Mouse (Mus musculus) adipocyte (in vitro differentiated cells): Measurements from ENCODE around the gene Samm50.
"Not testable (repeated sequence)": the region's sequence is repeated elsewhere in the genome, so short reads cannot be mapped to it uniquely, and the experiment has no call there.

Source experiments
- DNase-seq: peaks from one replicate; pipeline ENCODE4 v3.0.0-alpha.2; 2016; ENCODE audit warnings: low spot score

Gene Samm50

GRCm38 (mm10) chr15:84192058-84192791 lies at the start of gene Samm50:
TSS of gene Samm50 (plus strand) at chr15:84192241.
- peak; percentile 95 for DNase-seq

- DNase-seq: no peak
Observed at GRCm38 (mm10) chr15:84156158-84156557, 35.9 kb upstream of the Samm50 start.

- not testable (repeated sequence) for DNase-seq
Observed at GRCm38 (mm10) chr15:84157530-84157929, 34.5 kb upstream of the Samm50 start.

DNA sequence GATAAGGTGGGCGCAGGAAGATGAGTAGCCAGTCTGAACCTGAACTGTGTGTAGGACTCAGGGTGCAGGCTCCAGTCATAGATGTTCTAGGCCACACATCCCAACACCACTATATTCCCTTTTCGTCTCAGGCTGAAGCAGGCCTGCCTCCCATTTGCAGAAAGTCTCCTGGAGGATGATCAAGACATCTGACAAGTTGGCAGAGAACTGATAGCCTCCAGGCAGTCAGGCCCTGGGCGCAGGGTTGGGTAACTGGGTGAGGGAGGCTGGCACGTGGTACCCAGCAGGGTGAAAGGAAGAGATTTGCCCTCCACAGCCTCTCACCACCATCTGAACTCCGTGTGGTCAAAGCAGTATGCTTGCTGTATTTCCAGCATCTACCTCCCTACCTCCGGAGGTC lies 30.2 kb upstream of the Samm50 start:
- peak; percentile 61 for DNase-seq

- DNase-seq: peak; percentile 13
Observed at GRCm38 (mm10) chr15:84166818-84167217, 25.2 kb upstream of the Samm50 start.

DNA sequence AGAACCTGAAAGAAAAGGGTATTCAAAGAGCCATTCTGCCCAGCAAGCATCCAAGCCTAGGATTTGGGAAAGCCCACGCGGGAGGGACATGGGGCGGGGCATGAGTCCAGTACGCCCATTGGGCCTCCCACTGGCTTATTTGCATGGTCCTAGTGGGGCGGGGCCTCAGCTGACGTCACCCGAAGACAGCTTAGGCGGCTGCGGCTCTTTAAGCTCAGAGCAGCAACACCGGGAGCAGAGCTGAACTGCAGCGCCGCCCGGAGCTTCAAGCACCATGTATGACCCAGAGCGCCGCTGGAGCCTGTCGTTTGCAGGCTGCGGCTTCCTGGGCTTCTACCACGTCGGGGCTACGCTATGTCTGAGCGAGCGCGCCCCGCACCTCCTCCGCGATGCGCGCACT lies 24.4 kb upstream of the Samm50 start, which contains the start of gene Pnpla3:
Gene Pnpla3, plus strand, starts transcription at position 238 of the 400 bp plus-strand sequence.
- no peak for DNase-seq

- DNase-seq: no peak
Observed at GRCm38 (mm10) chr15:84168170-84169161, 23.6 kb upstream of the Samm50 start.

- DNase-seq: no peak
Observed at GRCm38 (mm10) chr15:84169511-84169910, 22.5 kb upstream of the Samm50 start.

GRCm38 (mm10) chr15:84171166-84171565 lies 20.9 kb upstream of the Samm50 start:
- DNase-seq: no peak

DNA sequence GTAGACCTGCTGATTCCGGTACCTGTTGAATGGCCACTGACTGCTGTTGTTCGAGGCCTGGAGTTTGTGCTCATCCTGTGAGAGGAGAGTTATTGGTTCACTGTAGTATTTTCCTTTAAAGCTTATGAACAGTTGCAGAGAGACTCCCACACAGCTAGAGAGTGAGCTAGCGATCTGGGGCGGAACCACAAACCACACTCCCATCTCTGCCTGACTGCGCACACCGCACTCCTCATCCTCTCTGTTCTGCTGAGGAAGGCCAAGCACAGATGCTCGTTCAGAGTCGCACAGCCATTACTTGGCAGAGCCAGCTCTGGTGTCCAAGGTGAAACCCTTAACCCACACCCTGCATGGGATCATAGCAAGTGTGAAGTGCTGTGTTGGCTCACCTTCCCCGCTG lies 13.3 kb upstream of the Samm50 start:
- DNase-seq: no peak

DNA sequence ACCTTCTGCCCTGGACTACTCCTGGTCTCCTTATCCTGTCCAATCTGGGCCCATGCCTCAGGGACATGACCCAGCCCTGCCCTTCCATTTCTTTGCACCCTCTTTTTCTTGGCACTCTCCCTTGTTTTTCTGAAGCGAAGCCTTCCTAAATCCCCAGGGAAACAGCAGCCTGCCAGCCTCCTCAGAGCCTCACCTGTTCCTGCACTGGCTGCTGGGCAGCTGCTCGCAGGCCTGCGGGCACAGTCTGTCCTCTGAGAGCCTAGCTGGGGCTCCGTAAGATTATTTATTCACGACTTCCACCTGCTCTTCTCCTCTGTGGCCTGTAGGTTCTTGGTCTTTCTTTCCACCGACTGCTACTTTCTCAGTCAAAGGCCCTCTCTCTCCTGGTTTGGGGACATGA lies 10.0 kb upstream of the Samm50 start:
- DNase-seq: no peak

DNA sequence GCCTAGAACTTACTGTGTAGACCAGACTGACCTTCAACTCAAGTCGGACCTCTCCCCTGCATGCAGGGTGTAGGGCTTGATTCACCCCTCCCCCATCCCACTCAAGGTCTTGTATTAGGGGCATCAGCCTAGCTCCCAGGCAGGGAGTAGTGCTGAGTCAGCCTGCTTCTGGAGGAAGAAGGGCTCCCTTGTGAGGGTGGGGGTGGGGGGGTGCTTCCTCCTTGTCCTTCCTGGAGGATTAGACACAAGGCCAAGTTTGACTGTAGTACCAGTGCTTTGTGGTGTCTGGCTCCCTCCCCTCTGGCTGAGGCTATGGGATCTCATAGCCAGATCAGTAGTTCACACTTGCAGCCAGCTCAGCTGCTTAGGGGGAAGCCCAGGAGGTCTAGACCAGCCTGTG lies 8.1 kb upstream of the Samm50 start:
- DNase-seq: no peak

GRCm38 (mm10) chr15:84186196-84186595 lies 5.8 kb upstream of the Samm50 start:
- DNase-seq: no peak

- no peak for DNase-seq
Observed at GRCm38 (mm10) chr15:84188887-84189530, 3.0 kb upstream of the Samm50 start.

- peak; percentile 40 for DNase-seq
Observed at GRCm38 (mm10) chr15:84189881-84190280, 2.2 kb upstream of the Samm50 start.

DNA sequence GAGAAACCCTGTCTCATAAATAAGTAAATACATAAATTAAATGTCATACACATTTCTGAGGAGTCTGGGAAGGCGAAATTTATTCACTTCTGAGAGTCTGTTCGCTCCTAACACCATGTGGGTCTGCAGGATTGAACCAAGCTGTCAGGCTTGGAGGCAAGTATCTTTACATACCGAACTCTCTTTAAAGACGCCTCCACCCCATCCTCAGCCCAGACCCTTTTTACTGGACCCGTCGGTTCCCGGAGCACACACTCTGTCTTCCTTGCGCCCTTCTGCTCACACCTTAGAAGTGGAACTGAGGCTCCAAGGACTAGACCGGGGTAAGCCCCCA lies 350 bp upstream of the Samm50 start:
- no peak for DNase-seq

DNA sequence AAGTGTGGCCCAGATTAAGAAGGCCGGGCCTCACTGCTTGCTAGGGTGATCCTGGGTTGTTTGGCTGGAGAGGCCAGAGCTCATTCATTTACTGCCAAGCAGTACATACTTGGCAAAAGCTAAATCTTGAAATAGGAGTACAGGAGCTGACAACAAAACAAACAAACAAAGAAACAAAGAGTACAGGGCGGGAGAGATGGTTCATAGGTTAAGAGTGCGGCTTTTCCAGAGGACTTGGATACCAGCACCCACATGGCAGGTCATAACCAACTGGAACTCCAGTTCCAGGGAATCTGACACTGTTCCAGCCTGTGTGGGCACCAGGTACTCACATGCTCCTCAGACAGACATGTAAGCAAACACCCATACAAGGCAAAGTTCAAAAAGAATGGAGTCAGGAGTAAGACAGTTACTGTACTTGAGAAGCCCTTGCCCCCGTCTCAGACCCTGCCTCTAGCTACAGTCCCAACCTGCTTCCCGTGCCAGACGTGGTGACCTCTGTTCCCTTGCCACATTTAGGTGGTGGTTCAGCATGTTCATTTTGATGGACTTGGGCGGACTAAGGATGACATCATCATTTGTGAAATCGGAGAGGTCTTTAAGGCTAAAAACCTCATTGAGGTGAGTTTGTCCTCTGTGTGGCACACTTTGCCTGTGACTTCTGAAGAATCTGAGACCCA lies 4.6 kb downstream of the Samm50 start:
- peak; percentile 32 for DNase-seq

- DNase-seq: no peak
Observed at GRCm38 (mm10) chr15:84207327-84207726, 15.3 kb downstream of the Samm50 start.

DNA sequence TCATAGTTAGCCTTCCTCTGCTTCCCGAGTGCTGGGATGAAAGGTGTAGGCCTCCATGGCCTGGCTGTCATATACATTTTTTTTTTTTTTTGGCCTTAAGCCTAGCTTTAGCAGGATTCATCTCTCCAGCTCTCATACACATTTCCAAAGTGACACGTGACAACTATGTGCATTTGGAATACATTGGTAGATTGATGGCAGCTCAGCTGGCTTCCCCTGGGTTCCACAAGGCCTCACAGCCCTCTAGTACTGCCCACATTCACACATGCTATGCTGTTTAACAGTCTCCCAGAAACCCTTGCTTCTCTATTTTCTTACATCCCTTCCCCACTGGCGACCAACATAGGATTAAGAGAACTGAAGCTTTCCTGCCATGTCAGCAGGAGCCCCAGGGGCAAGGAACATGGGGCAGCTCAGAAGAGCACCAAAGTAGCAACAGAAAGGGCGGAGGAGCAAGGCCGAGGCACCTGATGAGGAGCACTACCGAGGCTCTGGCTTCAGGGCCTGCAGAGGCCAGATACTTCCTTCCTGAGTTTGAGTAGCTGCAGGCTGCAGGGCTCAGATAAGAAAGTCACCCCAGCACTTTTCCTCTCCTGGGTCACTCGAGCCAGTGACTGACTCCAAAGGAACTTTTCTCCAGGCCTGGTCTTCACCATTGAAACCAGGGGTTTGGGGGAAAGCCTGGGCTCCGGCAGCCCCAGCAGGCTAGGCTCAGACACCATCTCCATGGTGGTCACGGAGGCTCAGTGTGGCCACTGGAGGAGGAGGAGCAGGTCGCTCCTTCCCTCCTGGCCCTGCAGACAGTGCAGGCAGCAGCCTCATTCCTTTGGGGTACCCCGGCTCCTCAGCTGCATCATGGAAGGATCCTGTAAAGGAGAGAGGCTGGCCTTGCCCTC lies 17.7 kb downstream of the Samm50 start:
- no peak for DNase-seq

DNA sequence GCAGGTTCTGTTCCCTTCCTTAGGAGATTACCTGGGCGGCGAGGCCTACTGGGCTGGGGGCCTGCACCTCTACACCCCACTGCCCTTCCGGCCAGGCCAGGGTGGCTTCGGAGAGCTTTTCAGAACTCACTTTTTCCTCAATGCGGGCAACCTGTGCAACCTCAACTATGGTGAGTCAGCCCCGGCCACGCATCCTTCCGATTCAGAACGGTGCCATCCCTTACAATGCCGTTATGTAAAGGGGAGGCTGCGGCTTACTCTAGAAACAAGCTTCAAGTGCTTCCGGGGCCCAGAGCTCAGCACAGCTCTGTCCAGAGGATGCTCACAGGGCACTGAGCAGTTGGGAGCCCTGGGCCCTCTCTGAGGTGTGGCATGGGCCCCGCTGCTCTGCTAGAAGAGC lies 18.4 kb downstream of the Samm50 start:
- DNase-seq: no peak

- no peak for DNase-seq
Observed at GRCm38 (mm10) chr15:84210941-84211340, 18.9 kb downstream of the Samm50 start.
